Mouse (Mus musculus) midbrain, embryonic 16.5 days (tissue): ENCODE measurements around the gene Arntl. TPM values are rescaled to one million over a fixed set of nuclear protein-coding genes. Genes with fewer than 3 reads are reported as not detected.
A peak's percentile ranks its signal among the peaks of the same experiment; 100 is the strongest.

Experiments
- ATAC-seq: fragments of 200-750 bp; cut with Nextera tagmentation; 2 replicates; pipeline ENCODE4 v1.8.0; 2017; ENCODE audit warnings: moderate TSS enrichment
- H3K27ac ChIP-seq: fragments of 300-500 bp; sonication (generic); 2 replicates; pipeline ENCODE4 v1.5.1; 2014; ENCODE audit warnings: mild to moderate bottlenecking, low read length, mixed read lengths
- H3K27me3 ChIP-seq: fragments of 300-500 bp; sonication (generic); 2 replicates; pipeline ENCODE4 v1.6.1; 2014; ENCODE audit warnings: low read depth, low read length, mixed read lengths; ENCODE audit not compliant: control insufficient read depth, insufficient read depth
- H3K36me3 ChIP-seq: fragments of 300-500 bp; sonication (generic); 2 replicates; pipeline ENCODE4 v1.6.1; 2014; ENCODE audit warnings: mild to moderate bottlenecking, low read length, moderate library complexity, mixed read lengths; ENCODE audit not compliant: control insufficient read depth, insufficient read depth
- H3K4me1 ChIP-seq: fragments of 300-500 bp; sonication (generic); 2 replicates; pipeline ENCODE4 v1.6.1; 2014; ENCODE audit warnings: mild to moderate bottlenecking, low read length, mixed read lengths; ENCODE audit not compliant: control insufficient read depth, insufficient read depth
- H3K4me2 ChIP-seq: fragments of 300-500 bp; sonication (generic); 2 replicates; pipeline ENCODE4 v1.6.1; 2014; ENCODE audit warnings: mild to moderate bottlenecking, low read length, mixed read lengths
- H3K4me3 ChIP-seq: fragments of 300-500 bp; sonication (generic); 2 replicates; pipeline ENCODE4 v1.5.1; 2014; ENCODE audit warnings: low read depth, mild to moderate bottlenecking, low read length, moderate library complexity, mixed read lengths
- H3K9ac ChIP-seq: fragments of 300-500 bp; sonication (generic); 2 replicates; pipeline ENCODE4 v1.6.1; 2014; ENCODE audit warnings: low read depth, low read length, mixed read lengths
- H3K9me3 ChIP-seq: fragments of 300-500 bp; sonication (generic); replicated peaks from 2 replicates; pipeline ENCODE4 v1.6.1; 2014; ENCODE audit warnings: mild to moderate bottlenecking, low read length, mixed read lengths; ENCODE audit not compliant: control insufficient read depth, poor library complexity, severe bottlenecking
- WGBS: fragments of 180-500 bp; shearing (Covaris S2); extraction: QIAGEN DNeasy Blood & Tissue Kit; methylation state at CpG from one replicate; pipeline ENCODE4 v1.1.7; 2014; 5-methylcytosine and 5-hydroxymethylcytosine counted together
- polyA plus RNA-seq: library from polyadenylated mRNA; unstranded; fragments of >200 nt; fragmentation: Nextera tagmentation; extraction: Ambion mirVana; gene quantifications from 2 replicates; pipeline ENCODE4 v1.2.1, GENCODE M21; 2015

Arntl gene
- polyA plus RNA-seq, 1 experiment from 2014 or later, result 22.8 TPM

DNA sequence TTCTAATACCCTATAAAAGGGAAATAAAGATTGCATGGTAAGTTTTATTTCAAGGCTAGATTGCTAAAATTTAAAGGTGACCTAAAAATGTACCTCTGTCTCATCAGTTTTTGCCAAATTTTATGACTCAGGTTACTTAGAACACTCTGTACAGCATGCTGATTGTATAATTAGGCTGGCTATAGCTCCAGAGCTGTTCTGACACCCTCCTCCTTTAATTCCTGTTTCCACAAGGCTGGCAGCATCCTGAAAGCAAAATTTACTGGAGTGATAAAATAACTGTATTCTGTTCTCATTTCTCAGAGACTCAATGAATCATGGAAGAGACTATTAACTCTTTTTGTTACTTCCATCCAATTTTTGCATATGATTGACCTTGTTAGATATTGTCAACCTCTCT, 126.8 kb downstream of the Arntl start:
- Histone ChIP-seq H3K27me3 (no peaks in the 10 kb centered on the region), H3K9ac (no peak overlapping the region), H3K9me3 (no peaks in the 10 kb centered on the region), H3K36me3 (no peaks in the 10 kb centered on the region), H3K4me1 (no peaks in the 10 kb centered on the region), H3K4me3 (no peak overlapping the region), H3K27ac (no peak overlapping the region), H3K4me2 (no peak overlapping the region)
- ATAC-seq, result no peak

DNA sequence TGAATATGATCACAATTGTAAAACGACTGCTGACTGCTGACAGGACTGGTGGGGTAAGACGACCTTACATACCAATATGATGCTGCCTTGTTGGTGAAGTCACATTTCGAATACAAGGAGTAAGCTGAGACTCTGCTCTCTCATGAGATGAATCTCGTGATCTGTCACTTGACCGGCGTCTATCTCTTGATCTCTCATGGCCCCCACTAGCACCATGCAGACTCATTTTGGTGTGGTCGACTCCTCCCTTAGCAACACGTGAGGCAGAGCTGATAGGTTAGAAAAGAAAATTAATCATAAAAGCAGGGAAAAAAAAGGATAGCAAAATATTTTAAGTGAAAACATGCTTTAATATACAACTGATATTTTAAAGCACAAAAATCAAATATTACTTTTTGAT, 128.0 kb downstream of the Arntl start:
- Histone ChIP-seq H3K27me3 (no peaks in the 10 kb centered on the region), H3K9me3 (no peaks in the 10 kb centered on the region), H3K4me2 (no peak overlapping the region), H3K36me3 (no peaks in the 10 kb centered on the region), H3K27ac (no peak overlapping the region), H3K9ac (no peak overlapping the region), H3K4me3 (no peak overlapping the region), H3K4me1 (no peaks in the 10 kb centered on the region)
- WGBS, result 82% methylated on average over 8 of the region's 8 CpGs
- no peak for ATAC-seq

DNA sequence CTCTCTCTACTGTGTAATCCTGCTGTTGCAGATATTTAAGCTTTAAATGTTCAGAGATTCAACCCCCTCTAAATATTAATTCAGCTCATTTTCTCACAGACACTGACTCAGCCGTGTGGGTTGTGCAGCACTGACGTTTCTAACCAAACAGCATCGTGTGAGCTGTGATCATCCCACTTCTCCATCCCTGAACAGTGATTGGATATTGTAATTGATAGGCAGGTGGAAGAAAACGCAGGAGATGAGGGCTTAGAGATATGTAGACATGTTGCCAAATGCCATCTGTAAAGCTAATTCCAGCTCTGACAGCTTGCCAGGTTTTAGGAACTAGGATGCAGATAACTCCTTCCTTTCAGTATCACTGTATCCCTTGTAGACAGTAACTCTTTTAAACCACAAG, 140.0 kb downstream of the Arntl start:
- Histone ChIP-seq H3K27ac (0 out of 2 replicates have a peak overlapping the region, but pooled peaks have one; percentile 7), H3K9ac (no peak overlapping the region), H3K4me2 (peak overlapping the region; percentile 45), H3K9me3 (no peaks in the 10 kb centered on the region), H3K4me3 (no peak overlapping the region), H3K27me3 (no peaks in the 10 kb centered on the region), H3K4me1 (no peaks in the 10 kb centered on the region; the same call in 1 of the 2 replicates), H3K36me3 (no peaks in the 10 kb centered on the region)
- peak; percentile 93 for ATAC-seq
- 19% methylated on average over 4 of the region's 4 CpGs for WGBS

DNA sequence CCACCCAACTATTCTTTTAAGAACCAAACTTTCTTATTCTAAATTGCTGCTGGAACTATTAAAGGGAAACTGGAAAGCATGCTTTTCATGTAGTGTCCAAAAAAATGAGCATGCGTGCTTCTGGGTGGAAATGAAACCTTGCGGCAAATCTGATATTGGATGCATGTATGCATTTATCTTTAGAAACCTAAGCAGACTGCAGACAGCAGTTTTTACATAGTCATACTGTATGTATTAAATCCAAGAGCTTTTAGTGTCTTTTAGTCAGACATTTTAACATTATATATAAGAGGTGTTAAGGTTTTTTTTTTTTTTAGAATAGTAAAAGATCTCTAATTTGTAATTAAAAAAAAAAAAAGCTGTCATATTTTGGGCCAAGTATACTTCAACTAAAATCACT, 140.4 kb downstream of the Arntl start:
- no peak overlapping the region for H3K4me3 ChIP-seq
- no peaks in the 10 kb centered on the region for H3K36me3 ChIP-seq
- no peak overlapping the region for H3K27ac ChIP-seq
- no peaks in the 10 kb centered on the region for H3K9me3 ChIP-seq
- no peak overlapping the region for H3K9ac ChIP-seq
- WGBS, result 83% methylated on average over 2 of the region's 2 CpGs
- ATAC-seq, result no peak
- no peaks in the 10 kb centered on the region; the same call in 1 of the 2 replicates for H3K4me1 ChIP-seq
- no peak overlapping the region for H3K4me2 ChIP-seq
- no peaks in the 10 kb centered on the region for H3K27me3 ChIP-seq

DNA sequence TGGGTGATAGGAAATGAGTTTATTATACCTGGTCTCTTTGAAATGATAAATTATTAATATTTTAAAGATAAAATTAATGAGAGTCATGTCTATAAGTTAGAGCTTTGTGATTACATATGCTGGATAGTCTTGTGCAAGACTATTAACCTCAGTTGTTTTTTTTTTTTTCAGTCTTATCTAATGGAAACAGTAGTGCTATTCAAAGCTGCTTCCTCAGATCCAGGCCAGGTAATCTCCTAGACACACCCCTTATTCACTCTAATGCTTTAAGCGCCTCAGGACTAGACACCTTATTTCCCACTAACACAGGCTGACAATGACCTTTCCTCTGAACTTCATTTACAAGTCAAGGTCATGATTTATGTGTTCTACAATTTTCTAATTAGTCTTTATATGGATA, 141.8 kb downstream of the Arntl start:
- Histone ChIP-seq H3K4me1 (no peaks in the 10 kb centered on the region; the same call in 1 of the 2 replicates), H3K36me3 (no peaks in the 10 kb centered on the region), H3K4me3 (no peak overlapping the region), H3K27me3 (no peaks in the 10 kb centered on the region), H3K9me3 (no peaks in the 10 kb centered on the region), H3K9ac (no peak overlapping the region), H3K27ac (no peak overlapping the region), H3K4me2 (no peak overlapping the region)
- no peak for ATAC-seq
- WGBS, result 88% methylated on average over 1 of the region's 1 CpGs

Other genes starting within 250 kb of the Arntl start
- 85.7 and 86.2 TPM in 2 replicates for gene Btbd10, start 161.9 kb downstream of the Arntl start, polyA plus RNA-seq
- not detected in 2 replicates for gene Pth, start 181.1 kb downstream of the Arntl start, polyA plus RNA-seq